Mouse (Mus musculus): Measurements from ENCODE around the gene 9430097D07Rik. TPM values are rescaled to one million over a fixed set of nuclear protein-coding genes. Genes with fewer than 3 reads are reported as not detected.

Gene 9430097D07Rik
- polyA plus RNA-seq, 1 experiment from 2014 or later, result 0.14 TPM

- Histone ChIP-seq H3K4me1 (replicated peaks; ENCODE audit: control insufficient read depth, insufficient read depth, low read length) (peaks cover 15% of the 10 kb centered on the region; the same call in 1 of the 2 replicates), H3K4me2 (replicated peaks; ENCODE audit: low read depth) (peak overlapping the region; percentile 88), H3K9me3 (ENCODE audit: control insufficient read depth) (no peaks in the 10 kb centered on the region), H3K4me3 (ENCODE audit: low read depth, low read length) (no peak overlapping the region), H3K27me3 (replicated peaks; ENCODE audit: control insufficient read depth, insufficient read depth, low read length) (no peaks in the 10 kb centered on the region), H3K9ac (ENCODE audit: low read depth, low read length) (no peak overlapping the region), H3K27ac (ENCODE audit: low read depth, low read length) (no peak overlapping the region), H3K36me3 (ENCODE audit: control insufficient read depth, insufficient read depth) (no peaks in the 10 kb centered on the region; the same call in 1 of the 2 replicates)
- no peak for TF ChIP-seq CTCF (IDR thresholded peaks at IDR 0.05; ENCODE audit: low read depth)
- 60% methylated on average over 14 of the region's 14 CpGs for WGBS
- no peak for ATAC-seq
Measured at GRCm38 (mm10) chr2:32539452-32539981, 36.0 kb downstream of the 9430097D07Rik start.

GRCm38 (mm10) chr2:32538461-32538860 is 37.0 kb downstream of the 9430097D07Rik start:
- H3K9ac ChIP-seq (ENCODE audit: low read depth, low read length), result 0 out of 2 replicates have a peak overlapping the region, but pooled peaks have one; percentile 91
- H3K27ac ChIP-seq (ENCODE audit: low read depth, low read length), result no peak overlapping the region
- H3K27me3 ChIP-seq (replicated peaks; ENCODE audit: control insufficient read depth, insufficient read depth, low read length), result no peaks in the 10 kb centered on the region
- H3K4me3 ChIP-seq (ENCODE audit: low read depth, low read length), result no peak overlapping the region
- no peak for TF ChIP-seq CTCF (IDR thresholded peaks at IDR 0.05; ENCODE audit: low read depth)
- H3K4me2 ChIP-seq (replicated peaks; ENCODE audit: low read depth), result peak overlapping the region; percentile 88
- peak; percentile 38 for ATAC-seq
- peaks cover 17% of the 10 kb centered on the region; the same call in 1 of the 2 replicates for H3K4me1 ChIP-seq (replicated peaks; ENCODE audit: control insufficient read depth, insufficient read depth, low read length)
- H3K36me3 ChIP-seq (ENCODE audit: control insufficient read depth, insufficient read depth), result no peaks in the 10 kb centered on the region
- no peaks in the 10 kb centered on the region for H3K9me3 ChIP-seq (ENCODE audit: control insufficient read depth)
- 39% methylated on average over 4 of the region's 4 CpGs for WGBS

GRCm38 (mm10) chr2:32537941-32538340 is 37.5 kb downstream of the 9430097D07Rik start:
- Histone ChIP-seq H3K4me2 (replicated peaks; ENCODE audit: low read depth) (peak overlapping the region; percentile 88), H3K4me1 (replicated peaks; ENCODE audit: control insufficient read depth, insufficient read depth, low read length) (peaks cover 17% of the 10 kb centered on the region; the same call in 1 of the 2 replicates), H3K9me3 (ENCODE audit: control insufficient read depth) (no peaks in the 10 kb centered on the region), H3K36me3 (ENCODE audit: control insufficient read depth, insufficient read depth) (no peaks in the 10 kb centered on the region), H3K4me3 (ENCODE audit: low read depth, low read length) (peak overlapping the region; percentile 91), H3K27ac (ENCODE audit: low read depth, low read length) (peak overlapping the region; percentile 71), H3K27me3 (replicated peaks; ENCODE audit: control insufficient read depth, insufficient read depth, low read length) (no peaks in the 10 kb centered on the region), H3K9ac (ENCODE audit: low read depth, low read length) (peak overlapping the region; percentile 91; the same call in 1 of the 2 replicates)
- 52% methylated on average over 5 of the region's 5 CpGs for WGBS
- ATAC-seq, result no peak
- TF ChIP-seq CTCF (IDR thresholded peaks at IDR 0.05; ENCODE audit: low read depth), result no peak

GRCm38 (mm10) chr2:32537360-32537905 is 38.1 kb downstream of the 9430097D07Rik start:
- TF ChIP-seq CTCF (IDR thresholded peaks at IDR 0.05; ENCODE audit: low read depth), result no peak
- Histone ChIP-seq H3K9ac (ENCODE audit: low read depth, low read length) (peak overlapping the region; percentile 91), H3K4me3 (ENCODE audit: low read depth, low read length) (peak overlapping the region; percentile 91), H3K9me3 (ENCODE audit: control insufficient read depth) (no peaks in the 10 kb centered on the region), H3K36me3 (ENCODE audit: control insufficient read depth, insufficient read depth) (no peaks in the 10 kb centered on the region), H3K27me3 (replicated peaks; ENCODE audit: control insufficient read depth, insufficient read depth, low read length) (no peaks in the 10 kb centered on the region), H3K4me1 (replicated peaks; ENCODE audit: control insufficient read depth, insufficient read depth, low read length) (peaks cover 17% of the 10 kb centered on the region; the same call in 1 of the 2 replicates), H3K27ac (ENCODE audit: low read depth, low read length) (peak overlapping the region; percentile 71), H3K4me2 (replicated peaks; ENCODE audit: low read depth) (peak overlapping the region; percentile 88)
- 11% methylated on average over 9 of the region's 9 CpGs for WGBS
- no peak for ATAC-seq

GRCm38 (mm10) chr2:32536634-32537359 is 38.7 kb downstream of the 9430097D07Rik start:
- Histone ChIP-seq H3K9ac (ENCODE audit: low read depth, low read length) (peak overlapping the region; percentile 91), H3K36me3 (ENCODE audit: control insufficient read depth, insufficient read depth) (no peaks in the 10 kb centered on the region), H3K9me3 (ENCODE audit: control insufficient read depth) (no peaks in the 10 kb centered on the region), H3K4me3 (ENCODE audit: low read depth, low read length) (peak overlapping the region; percentile 91), H3K27me3 (replicated peaks; ENCODE audit: control insufficient read depth, insufficient read depth, low read length) (no peaks in the 10 kb centered on the region), H3K4me1 (replicated peaks; ENCODE audit: control insufficient read depth, insufficient read depth, low read length) (peaks cover 15% of the 10 kb centered on the region; the same call in 1 of the 2 replicates), H3K4me2 (replicated peaks; ENCODE audit: low read depth) (peak overlapping the region; percentile 88), H3K27ac (ENCODE audit: low read depth, low read length) (peak overlapping the region; percentile 100)
- 7% methylated on average over 11 of the region's 11 CpGs for WGBS
- no peak for ATAC-seq
- peak; percentile 55 for TF ChIP-seq CTCF (IDR thresholded peaks at IDR 0.05; ENCODE audit: low read depth)

GRCm38 (mm10) chr2:32536086-32536633 is 39.3 kb downstream of the 9430097D07Rik start:
- Histone ChIP-seq H3K4me2 (replicated peaks; ENCODE audit: low read depth) (peak overlapping the region; percentile 88), H3K4me3 (ENCODE audit: low read depth, low read length) (peak overlapping the region; percentile 91), H3K27me3 (replicated peaks; ENCODE audit: control insufficient read depth, insufficient read depth, low read length) (no peaks in the 10 kb centered on the region), H3K27ac (ENCODE audit: low read depth, low read length) (peak overlapping the region; percentile 100), H3K4me1 (replicated peaks; ENCODE audit: control insufficient read depth, insufficient read depth, low read length) (peaks cover 10% of the 10 kb centered on the region; the same call in 1 of the 2 replicates), H3K36me3 (ENCODE audit: control insufficient read depth, insufficient read depth) (no peaks in the 10 kb centered on the region), H3K9me3 (ENCODE audit: control insufficient read depth) (no peaks in the 10 kb centered on the region), H3K9ac (ENCODE audit: low read depth, low read length) (peak overlapping the region; percentile 91)
- 1% methylated on average over 14 of the region's 14 CpGs for WGBS
- TF ChIP-seq CTCF (IDR thresholded peaks at IDR 0.05; ENCODE audit: low read depth), result no peak
- ATAC-seq, result no peak
